Mouse (Mus musculus) thymus, postnatal 14 days (tissue): ENCODE results near the gene Btrc.

ENCODE experiments used
- DNase-seq: peaks from one replicate; pipeline ENCODE4 v3.0.0; 2021

Gene Btrc

DNA sequence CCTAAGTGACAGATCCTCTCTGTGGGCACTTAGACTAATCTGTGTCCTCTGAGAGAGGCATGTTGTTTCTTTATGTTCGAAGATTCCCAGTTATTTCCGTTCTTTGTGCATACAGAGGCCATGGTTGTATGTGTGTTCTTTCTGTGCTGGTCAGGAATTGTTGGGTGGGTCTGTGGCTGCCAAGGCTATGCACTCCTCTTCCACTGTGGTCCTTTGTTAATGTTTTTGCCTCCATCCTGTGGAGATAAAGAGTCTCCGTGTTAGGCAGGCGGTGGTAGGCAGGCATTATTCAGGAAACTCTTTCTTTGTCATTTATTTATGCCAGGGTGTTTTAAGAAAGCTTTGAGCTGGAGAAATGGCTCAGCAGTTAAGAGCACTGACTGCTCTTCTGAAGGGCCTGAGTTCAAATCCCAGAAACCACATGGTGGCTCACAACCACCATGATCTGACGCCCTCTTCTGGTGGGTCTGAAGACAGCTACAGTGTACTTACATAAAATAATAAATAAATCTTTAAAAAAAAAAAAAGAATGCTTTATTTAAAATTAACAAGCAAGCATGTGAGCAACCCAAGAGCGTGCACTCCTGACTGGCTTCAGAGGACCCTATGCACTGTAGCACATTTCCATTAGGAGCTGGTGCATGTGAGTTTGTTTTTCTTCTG, 67.6 kb downstream of the Btrc start:
- DNase-seq = no peak

DNA sequence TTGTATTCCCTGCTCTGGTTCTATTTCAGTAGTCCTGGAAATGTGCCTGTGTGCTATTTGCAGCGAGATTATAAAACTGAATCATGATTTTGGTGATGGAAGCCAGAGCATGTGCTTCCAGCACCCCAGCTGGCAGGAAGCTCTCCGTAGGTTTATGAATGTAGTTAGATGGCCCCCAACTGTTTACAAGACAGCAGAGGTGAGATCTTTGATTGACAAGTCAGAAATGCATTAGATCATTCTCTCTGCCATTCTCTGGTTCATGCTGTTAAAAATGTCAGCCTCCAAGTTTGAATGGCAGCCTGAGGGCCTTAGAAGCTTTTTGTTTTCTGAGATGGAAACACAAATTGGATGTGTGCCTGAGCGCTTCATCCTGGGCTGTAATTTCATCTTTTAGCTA, 68.8 kb downstream of the Btrc start:
- no peak for DNase-seq

DNA sequence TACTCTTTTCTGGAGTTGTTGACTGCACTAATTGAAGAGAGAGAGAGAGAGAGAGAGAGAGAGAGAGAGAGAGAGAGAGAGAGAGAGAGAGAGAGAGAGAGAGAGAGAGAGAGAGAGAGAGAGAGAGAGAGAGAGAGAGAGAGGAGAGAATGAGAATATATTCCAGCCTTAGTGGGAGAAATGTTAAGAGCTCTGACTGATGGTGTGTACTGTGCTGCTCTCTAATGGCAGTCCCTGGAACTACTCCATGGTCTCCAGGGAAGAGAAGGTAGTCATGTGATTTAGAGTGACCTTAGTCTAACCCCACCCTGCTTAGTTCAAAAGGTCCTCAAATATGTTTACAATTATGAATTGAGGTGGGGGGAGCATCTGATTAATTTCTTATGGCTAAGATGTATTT, 72.5 kb downstream of the Btrc start:
- peak; percentile 61 for DNase-seq

DNA sequence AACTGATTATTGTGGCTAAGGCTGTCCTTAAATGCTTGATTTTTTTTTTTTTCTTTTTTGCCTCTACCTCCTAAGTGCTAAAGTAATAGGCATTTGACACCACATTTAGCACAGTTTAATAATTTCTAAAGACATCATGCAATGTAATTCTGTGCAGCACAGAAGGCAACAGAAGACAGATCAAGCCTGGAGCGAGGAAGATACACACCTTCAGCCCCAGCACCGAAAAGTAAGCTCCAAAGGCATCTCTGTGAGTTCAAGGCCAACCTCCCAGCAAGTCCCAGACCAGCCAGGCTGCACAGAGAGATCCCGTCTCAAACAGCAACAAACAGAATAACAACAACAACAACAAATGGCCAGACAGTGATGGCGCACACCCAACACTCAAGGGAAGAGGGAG, 73.6 kb downstream of the Btrc start:
- DNase-seq = no peak

DNA sequence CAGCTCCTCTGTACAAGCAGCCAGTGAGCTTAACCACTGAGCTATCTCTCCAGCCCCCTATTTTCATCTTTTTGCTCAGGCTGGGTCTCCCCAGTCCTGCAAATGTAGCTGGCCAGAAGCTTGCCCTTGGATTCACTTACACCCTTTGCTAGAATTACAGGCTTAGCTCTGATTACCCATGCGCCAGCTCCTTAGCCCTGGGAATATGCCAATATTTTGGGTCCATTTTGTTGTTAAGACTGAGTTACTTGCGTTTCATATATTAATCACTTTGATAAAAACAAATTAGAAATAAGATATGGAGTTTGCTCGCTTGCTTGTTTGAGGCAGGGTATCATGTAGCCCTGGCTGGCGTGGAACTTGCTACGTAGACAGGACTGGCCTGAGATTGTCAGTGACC, 74.7 kb downstream of the Btrc start:
- no peak for DNase-seq

DNA sequence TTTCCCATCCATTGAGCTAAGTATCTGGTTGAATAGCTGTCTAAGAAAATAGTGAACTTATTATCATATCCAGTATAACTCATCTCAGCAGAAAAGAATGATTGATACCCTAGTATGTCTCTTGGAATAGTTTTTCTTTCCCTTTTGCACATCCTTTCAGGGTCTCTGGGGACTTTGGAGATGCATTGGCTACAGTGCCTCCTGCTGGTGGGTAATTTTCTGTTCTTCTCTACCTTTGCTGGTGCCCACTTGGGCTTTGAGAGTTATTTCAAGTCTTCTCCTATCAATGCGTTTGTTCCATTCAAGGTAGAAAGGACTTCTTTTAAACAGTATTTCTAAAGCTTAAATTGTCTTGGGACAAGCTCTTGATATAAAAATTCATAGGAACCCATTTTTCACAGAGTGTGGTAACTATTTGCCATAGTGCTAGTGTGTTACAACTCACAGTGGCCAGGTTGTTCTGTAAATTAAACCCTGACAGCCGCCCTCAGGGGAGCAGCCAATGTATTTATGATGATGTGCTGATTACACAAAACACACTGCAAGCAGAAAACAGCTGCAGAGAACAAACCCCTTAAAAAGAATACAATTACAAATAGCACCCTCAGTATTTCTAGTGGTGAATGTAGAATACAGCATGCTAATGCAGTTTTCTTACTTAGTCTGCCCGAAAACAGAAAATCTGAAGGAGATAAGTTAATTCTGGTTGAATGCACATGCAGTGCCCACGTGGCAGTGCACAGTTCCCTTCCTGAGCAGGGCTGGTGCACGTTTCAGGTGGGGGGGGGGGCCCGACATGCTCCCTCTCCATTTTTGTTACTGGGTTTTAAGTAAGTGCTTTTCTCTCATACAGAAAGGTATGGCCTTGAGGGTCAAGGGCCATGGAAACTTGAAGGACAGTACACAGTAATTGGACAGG, 75.7 kb downstream of the Btrc start:
- DNase-seq = peak; percentile 32

DNA sequence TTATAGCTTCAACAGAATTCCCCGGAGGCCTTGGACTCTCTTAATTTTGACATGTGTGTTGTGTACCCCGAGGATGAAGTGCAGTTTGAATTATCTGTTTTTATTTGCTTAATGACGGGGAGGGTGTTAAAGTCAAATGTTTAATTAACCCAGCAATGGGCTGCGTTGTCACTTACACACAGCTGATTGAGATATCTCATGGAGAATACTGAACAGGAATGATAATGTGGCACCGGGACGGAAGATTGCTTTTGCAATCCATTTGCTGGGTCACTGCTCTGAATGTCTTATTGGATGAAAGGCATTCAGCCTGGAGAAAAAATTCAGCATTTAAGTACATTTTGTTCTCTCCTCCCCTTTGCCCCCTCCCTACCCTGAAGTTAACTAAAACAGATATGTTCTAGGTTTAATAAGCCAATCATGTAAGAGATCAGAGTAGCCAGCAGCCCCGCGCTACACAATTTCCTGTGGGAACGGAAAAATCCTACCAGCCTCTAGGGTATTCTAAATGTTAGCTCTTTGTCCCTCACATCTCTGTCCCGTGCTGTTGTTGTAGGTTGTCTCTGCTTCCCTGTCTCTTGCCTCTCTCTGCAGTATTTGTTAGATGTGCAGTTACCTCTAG, 77.1 kb downstream of the Btrc start:
- DNase-seq = no peak

DNA sequence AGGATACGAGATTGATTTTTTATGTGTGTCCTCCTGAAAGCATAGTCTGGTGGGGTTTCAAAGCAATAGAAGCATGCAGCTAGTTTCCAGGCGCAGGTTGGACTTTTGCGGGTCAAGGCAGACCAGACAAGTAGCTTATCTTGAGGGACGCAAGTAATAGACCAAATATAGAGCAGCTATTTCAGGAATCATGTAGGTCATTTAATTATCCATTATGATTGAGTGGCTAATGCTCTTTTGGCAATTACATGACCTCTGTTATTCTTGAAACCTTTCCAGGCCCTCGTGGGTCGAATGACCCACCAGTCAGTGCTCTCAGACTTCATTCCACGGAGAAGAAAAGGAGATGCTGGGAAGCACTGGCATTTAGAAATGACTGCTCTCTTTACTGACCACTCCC, 78.2 kb downstream of the Btrc start:
- no peak for DNase-seq

DNA sequence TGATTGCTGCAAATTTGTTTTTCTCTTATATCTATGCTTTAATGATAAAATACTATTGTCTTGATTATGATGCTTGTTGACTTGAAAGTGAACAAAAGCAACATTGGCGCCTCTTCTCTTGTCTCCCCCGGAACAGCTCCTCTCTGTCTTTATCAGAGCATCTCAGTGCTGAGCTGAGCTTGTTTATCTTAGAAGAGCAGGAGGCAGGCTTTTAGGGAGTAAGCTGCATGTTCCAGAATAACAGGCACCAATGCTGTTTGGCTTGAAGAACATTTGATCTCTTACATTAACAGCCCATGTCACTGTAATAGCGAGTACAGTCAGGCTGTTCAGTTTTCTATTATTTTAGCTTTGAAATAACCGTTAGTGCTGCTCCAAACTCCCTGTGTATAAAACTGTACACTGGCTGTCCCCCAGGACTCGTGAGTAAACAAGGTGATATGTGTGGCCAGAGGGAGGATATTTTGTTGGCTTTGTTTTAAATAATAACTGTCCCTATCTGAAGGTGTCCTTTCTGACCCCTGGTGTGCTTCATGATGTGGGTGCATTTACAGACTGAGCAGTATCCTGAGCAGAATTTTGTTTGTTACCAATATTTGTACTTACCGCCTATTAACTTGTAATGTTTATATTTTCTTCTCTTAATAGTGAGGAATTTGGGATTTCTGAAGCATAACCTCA, 81.9 kb downstream of the Btrc start:
- no peak for DNase-seq

DNA sequence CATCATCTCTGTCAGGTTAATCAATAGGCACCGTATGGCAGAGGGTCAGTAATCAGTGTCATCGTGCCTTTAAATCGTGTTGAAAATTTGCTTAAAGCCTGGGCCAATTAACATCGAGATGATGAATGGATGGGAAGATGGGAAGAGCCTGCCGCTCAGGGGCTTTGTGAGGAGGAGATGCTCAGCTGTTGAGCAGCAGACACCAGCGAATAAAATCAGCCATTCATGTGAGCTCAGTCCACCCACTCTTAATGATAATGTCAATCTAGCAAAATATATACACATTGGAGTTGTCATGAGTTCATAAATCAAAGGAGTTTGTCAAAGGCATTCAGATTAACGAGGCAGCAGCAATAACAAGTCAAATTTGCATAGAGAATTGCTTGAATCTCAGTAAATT, 83.1 kb downstream of the Btrc start:
- no peak for DNase-seq

DNA sequence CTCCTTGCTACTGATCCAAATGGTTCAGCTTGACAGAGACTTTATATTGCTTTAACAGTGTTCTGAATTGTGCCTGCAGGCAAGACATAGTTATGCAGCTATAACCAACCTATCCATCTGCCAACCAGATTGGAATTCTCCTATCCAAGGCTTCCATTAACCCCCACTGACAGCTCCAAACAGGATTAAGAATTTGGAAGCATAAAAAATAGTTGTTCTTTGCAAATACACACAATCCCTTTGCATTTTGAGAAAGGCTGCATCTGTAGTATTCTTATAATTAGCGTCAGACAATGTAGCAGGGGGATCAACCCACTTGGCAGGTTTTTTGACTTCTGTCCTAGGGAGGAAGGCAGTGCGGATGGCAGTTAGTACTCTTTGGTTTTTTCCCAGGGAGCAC, 83.7 kb downstream of the Btrc start:
- no peak for DNase-seq

DNA sequence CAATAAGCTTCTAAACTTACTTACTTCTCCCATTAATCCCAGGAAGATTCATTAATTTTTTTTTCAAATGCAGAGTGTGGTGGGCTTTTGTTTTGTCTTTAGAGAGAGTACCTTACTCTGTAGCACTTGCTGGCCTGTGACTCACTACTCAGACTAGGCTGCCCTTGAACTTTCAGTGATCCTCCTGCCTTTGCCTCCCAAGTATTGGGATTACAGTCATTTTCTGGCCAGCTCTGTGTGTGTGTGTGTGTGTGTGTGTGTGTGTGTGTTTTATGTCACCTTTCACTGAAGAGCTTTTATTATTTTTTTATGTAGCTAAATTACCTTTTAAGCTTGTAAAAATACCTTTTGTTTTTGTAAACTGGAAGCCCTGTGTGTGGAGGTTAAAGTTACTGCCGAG, 84.4 kb downstream of the Btrc start:
- no peak for DNase-seq

DNA sequence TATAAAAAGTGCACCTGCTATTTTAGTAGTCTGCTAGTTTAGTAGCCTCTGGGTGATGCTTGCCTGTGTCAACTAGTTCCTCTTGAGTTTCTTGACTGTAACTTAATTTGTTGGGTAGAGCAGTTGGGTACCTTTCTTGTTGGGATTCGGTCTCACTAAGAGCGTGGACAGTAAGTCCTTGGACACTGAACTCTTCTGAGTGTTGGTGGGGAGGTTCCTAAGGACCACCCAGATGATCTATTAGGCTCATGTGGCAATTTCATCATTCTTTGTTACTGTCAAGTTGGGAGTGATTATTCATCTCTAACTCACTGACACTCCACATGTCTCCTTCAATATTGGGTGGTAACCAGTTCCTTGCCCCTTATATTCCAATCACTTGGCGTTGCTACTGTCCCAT, 90.9 kb downstream of the Btrc start:
- no peak for DNase-seq

DNA sequence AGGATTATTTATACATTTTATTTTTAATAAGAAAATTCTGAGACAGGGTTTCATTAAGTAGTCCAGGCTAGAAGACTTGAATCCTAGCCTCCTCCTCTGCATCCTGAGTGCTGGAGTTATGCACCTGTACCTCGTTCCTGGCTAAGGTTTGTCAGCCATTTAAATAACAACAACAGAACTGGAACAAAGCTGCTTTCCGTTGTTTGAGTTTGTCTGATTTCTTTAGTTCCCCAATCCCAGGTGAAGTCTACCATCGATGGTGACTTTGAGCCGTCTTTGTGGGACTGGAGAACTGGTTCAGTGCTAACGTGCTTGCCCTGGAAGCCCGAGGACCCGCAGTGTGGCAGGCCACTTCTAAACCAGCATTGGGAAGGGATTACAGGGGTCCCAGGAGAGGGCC, 93.4 kb downstream of the Btrc start:
- DNase-seq = no peak

DNA sequence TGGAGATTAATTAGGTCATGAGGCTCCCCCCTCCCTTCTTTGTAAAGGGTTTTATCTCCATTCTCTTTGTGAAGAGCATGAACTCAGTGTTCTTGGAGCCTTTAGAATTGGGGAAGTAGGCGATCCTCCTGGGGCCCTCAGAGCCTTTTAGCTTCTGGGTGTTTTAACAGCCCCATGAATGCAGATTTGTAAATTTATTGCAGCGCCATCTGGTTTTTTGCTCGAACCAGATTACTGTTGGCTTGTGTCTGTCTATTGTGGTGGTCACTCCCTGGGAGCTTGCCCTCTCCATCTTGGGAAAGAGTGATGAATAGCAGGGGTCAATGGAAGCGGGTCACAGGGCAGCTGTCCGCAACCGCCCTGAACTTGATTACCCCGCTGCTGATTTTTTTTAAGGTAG, 95.2 kb downstream of the Btrc start:
- no peak for DNase-seq

DNA sequence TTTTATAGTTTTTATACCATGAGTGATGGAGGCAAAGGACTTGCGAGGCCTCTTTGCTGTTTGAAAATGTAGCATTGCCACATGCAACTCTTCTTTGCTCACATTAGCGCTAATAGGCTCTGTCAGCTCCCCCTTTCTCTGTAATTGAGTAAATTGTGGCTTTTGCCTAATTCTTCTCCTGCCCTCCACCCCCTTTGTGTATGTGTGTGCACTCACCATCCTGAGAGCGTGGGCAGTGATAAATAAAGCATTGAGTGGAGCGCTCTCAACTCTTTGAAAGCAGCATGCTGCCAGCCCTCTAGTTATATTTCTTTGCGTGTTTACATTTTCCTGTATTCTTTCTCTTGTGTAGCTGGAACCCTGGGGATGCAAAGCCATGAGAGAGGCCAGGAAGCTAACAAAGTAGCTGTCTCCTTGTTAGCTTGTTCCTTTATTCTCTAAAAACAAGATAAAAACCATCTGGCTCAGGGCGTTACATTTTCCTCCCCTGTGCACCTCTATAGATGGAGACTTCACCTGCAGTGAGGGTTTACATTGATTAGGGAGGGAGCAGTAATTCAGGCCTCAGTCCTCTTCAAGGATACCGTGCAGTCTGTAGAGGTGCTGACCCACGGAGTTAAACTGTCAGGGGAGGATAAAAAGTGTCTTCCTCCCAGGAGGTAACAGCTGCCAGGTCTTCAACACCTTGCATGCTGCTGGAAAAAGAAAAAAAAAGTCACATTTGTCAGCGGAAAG, 96.6 kb downstream of the Btrc start:
- no peak for DNase-seq

DNA sequence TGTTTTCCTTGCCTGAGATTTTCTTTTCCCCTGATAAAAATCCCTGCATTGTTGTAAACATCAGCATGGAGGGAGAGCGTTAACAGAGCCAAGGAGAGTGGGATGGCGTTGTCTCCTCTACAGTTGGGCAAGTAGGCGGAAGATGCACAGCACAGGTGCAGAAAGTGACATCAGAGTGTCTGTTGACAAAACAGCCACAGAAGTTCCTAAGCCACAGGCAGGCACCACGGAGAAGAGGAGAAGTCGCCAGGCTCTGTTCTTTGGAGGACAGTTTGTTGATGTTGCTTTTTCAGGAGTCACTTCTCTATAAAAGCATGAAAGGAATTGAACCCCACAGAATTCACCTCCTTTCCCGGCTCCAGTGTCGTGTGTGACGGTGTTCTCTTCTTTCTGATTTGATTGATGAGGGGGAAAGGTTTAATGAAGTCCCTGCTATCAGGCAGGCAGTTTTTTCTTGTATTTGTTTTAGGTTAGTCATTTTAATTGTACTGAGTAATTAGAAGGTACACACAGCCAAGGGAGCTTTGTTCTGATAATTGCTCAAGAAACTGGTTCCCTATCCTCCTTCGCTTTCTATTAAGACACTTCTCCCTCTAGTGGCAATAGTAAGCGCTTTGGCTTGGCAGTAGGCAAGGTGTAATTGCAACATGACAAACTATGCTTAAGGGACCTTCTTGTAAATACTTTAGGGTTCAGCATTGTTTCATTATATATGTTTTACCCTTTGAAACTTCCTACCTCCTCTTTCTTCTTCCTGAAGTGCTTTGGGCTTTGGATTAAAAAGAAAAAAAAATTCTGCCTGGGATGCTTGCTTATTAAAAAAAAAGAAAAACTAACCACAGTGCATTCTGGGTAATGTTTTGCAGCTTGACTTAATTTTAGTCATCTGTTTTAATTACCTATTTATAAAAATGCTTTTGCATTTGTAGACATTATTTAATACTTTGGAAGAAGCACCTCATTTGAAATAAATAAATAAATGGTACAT, 97.5 kb downstream of the Btrc start:
- peak; percentile 61 for DNase-seq

DNA sequence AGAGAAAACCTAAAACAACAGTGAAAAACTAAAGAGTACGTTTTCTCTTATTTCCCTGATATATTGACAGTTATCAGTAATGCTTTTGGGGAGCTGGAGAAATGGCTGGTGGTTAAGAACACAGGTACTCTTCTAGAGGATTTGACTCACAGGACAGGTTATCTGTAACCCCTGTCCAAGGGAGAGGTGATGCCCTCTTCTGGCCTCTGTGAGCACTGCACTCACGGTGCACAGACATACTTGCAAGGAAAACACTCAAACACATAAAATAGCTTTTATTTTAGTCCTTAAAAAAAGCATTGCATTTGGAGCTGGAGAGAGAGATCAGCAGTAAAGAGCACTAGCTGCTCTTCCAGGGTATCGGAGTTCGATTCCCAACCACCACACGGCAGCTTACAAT, 106.2 kb downstream of the Btrc start:
- no peak for DNase-seq

DNA sequence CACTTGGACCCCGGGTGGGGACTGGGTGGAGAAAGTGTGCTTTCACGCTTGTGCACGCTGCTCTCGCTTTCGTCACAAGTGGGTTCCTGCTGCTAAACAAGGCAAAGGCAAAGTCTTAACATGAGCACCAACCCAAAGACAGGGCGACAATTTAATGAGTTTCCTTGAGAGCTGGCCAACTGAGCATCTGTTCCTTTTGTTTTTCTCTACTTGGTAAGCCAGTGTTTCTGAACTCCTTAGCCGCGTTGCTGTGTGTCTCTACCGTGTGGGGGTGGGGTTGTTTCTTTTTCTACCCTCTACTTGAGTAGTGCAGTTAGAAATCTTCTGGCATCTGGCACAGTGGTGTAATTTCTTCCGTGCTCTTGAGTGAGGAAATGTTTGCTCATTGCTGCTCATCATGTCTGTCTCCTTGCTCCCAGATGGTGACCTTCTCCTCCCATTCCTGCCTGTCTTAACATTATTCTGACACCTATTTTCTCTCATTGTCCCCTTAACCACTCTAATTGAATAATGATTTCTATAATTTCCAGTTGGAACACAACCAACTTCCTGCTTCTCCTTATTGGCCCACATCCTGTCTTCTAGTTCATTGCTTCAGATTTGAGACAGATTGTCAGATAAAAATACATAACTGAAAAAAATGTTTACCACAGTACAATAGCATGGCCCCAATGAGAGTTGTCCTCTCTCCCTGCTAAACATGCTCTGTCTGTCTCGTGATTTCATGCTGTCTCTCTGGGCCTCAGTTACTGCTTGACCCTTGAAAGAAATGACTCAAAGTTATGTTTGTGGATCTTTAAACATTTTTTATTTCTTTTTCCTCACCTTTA, 109.4 kb downstream of the Btrc start:
- DNase-seq = peak; percentile 68

DNA sequence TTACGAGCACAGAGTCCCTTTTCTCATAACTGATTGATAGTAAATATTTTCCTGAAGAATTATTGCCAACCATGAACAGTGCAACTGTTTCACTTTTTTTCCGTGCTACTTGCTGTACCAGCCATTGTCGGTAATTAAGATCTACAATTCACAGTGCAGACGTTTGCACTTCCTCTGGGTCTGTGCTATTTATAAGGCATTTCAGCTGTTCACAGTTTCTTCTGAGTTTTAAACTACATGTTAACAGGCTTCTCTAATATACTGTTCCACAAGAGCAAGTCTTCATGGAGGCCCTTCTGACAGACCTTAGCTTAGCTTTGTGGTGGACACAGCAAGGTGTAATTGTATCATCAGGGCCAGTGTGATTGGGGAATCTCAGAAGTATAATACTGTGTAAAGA, 111.2 kb downstream of the Btrc start:
- no peak for DNase-seq
